Mouse (Mus musculus) liver, adult 2 months (tissue): Measurements from ENCODE around the gene Elmo2.

Experiments used
- CTCF ChIP-seq: fragments of 200-500 bp; IDR thresholded peaks from 2 replicates; pipeline ENCODE4 v1.5.1; 2011; ENCODE audit warnings: low read depth, low read length, control low read depth
- POLR2A ChIP-seq: fragments of 200-500 bp; IDR thresholded peaks from 2 replicates; pipeline ENCODE4 v1.6.1; 2011; ENCODE audit warnings: low read length, control low read depth; ENCODE audit not compliant: insufficient read depth; ENCODE audit errors: extremely low read depth

DNA sequence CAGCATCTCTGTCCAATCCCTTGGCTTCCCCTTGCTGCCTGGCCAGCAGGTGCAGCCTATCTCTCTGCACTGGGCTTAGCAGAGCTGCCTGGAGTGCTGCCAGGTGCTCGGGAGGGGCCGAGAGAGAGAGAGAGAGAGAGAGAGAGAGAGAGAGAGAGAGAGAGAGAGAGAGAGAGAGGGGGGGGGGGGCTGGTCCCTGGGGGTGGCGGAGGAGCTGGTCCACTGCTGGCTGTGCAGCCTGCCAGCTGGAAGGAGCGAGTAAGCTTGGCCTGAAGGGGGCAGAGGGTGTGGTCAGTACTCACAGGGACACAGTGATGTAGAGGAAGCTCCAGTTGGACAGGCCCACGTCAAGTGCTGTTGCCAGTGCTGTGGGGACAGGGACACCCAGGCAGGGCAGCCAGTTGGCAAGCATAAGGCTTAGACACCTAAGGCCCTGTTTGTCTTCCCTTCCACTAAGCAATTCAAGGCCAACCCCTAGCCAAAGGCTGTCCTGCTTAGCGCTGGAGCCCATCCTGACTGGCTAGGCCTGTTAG lies 44.4 kb downstream of the Elmo2 start:
- TF ChIP-seq CTCF (no peak), POLR2A (no peak)
